ENCODE assay signal across 9 mouse cellular contexts in the genomic region with DNA sequence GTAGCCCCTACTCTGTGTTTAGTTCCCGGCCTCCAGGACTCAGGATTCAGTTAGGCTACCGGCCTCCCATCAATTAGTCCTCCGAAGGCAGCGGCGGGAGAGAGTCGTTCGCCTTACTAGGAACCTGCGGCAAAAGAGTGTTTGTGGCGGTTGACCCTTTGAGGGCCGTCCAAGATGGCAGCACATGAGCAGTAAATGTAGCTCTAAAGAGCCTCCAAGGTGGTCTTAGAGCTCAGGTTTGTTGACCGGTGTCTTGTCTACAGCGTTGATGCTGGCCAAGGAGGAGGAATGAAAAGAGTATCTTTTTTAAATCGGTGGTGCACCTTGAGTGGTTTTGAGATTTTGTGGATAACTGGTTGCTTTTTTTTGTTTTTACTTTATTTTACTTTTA. TPM values are rescaled to one million over a fixed set of nuclear protein-coding genes. Genes with fewer than 3 reads are reported as not detected.
DNase-seq lines count a peak whose midpoint lies in the region; ATAC-seq and TF ChIP-seq lines count a peak whose summit lies in the region.
"Had no signal": no experiment of that assay in that cellular context is flagged by ENCODE, and none has a peak within 500 bp of the region (broad histone marks: within the 10 kb centered on the region; RNA-seq: fewer than 3 reads in every experiment).

No protein-coding gene starts in this region.

- peaks cover 6% of the 10 kb centered on the region for H3K4me1 ChIP-seq in heart, embryonic 15.5 days (replicated peaks)
- H3K4me1 ChIP-seq in bone marrow macrophage, adult 2 months (ENCODE audit: control insufficient read depth, insufficient read depth, low read length): no peaks in the 10 kb centered on the region
- H3K4me1 ChIP-seq in hindbrain, embryonic 13.5 days (replicated peaks): peaks cover 4% of the 10 kb centered on the region; the same call in 1 of the 2 replicates

- peak overlapping the region; percentile 89 for H3K9ac ChIP-seq in heart, embryonic 15.5 days
- peak overlapping the region; percentile 83 for H3K9ac ChIP-seq in hindbrain, embryonic 13.5 days

- no peaks in the 10 kb centered on the region for H3K36me3 ChIP-seq in heart, embryonic 15.5 days
- H3K36me3 ChIP-seq in hindbrain, embryonic 13.5 days: no peaks in the 10 kb centered on the region

- DNase-seq in heart, adult 8-10 months (ENCODE audit: low spot score): no peak
- DNase-seq in adrenal gland, postnatal 36 days: no peak
- no peak for DNase-seq in right cerebral cortex, postnatal 25 days
- DNase-seq in embryo, embryonic 11 days: no peak

- H3K9me3 ChIP-seq in heart, embryonic 15.5 days (replicated peaks): no peaks in the 10 kb centered on the region
- no peaks in the 10 kb centered on the region for H3K9me3 ChIP-seq in hindbrain, embryonic 13.5 days

- H3K4me2 ChIP-seq in heart, embryonic 15.5 days: peak overlapping the region; percentile 90
- peak overlapping the region; percentile 65 for H3K4me2 ChIP-seq in hindbrain, embryonic 13.5 days

- peak overlapping the region; percentile 92 for H3K27ac ChIP-seq in heart, embryonic 15.5 days
- H3K27ac ChIP-seq in bone marrow macrophage, adult 2 months (ENCODE audit: insufficient read depth, low read depth, low read length): no peak overlapping the region
- peak overlapping the region; percentile 96 for H3K27ac ChIP-seq in hindbrain, embryonic 13.5 days

- no peak for ATAC-seq in heart, embryonic 15.5 days (replicated peaks; ENCODE audit: insufficient number of reproducible peaks, insufficient read depth, low FRiP score, low read depth)
- peak; percentile 61 for ATAC-seq in hindbrain, embryonic 13.5 days (ENCODE audit: low FRiP score)
- peak; percentile 34 for ATAC-seq in megakaryocyte-erythroid progenitor cell, adult 5-6 weeks (replicated peaks; ENCODE audit: low FRiP score, low TSS enrichment, poor library complexity, severe bottlenecking)

- TF ChIP-seq POLR2A in bone marrow macrophage, adult 2 months (IDR thresholded peaks at IDR 0.05; ENCODE audit: borderline replicate concordance, low read depth, low read length): no peak

- no peaks in the 10 kb centered on the region for H3K27me3 ChIP-seq in heart, embryonic 15.5 days
- H3K27me3 ChIP-seq in hindbrain, embryonic 13.5 days: no peaks in the 10 kb centered on the region
- H3K27me3 ChIP-seq: CH12.LX had no signal

- TF ChIP-seq CTCF in bone marrow macrophage, adult 2 months (IDR thresholded peaks at IDR 0.05; ENCODE audit: low read depth, low read length): no peak

- 21% methylated on average over 13 of the region's 13 CpGs for WGBS in heart, embryonic 15.5 days
- WGBS in hindbrain, embryonic 13.5 days: 19% methylated on average over 13 of the region's 13 CpGs

- peak overlapping the region; percentile 81 for H3K4me3 ChIP-seq in heart, embryonic 15.5 days
- peak overlapping the region; percentile 88 for H3K4me3 ChIP-seq in bone marrow macrophage, adult 2 months (ENCODE audit: insufficient read depth, low read length)
- H3K4me3 ChIP-seq in hindbrain, embryonic 13.5 days: peak overlapping the region; percentile 62

RNA-seq across cellular contexts. Expression of gene Fam228b, which starts 0.3 kb away (rescaled TPM):
- 2.1 and 3.0 TPM in 2 replicates for polyA plus RNA-seq in heart, embryonic 15.5 days (2015; fragmentation: Nextera tagmentation; extraction: Ambion mirVana)
- 1 to 10 TPM; 5.9 to 7.6 (median 7.3) TPM for total RNA-seq in heart, adult 8-10 months (2022)
- polyA plus RNA-seq in bone marrow macrophage, adult 2 months (2012; ENCODE audit: insufficient read depth, insufficient read length, missing spikeins): 1.5 TPM in 1 of 2 replicates, not detected in the other
- polyA plus RNA-seq in hindbrain, embryonic 13.5 days (2015; fragmentation: Nextera tagmentation; extraction: Ambion mirVana): 3.4 and 5.2 TPM in 2 replicates
- total RNA-seq in megakaryocyte-erythroid progenitor cell, adult 5-6 weeks (2014; fragmentation: Nextera tagmentation): 6.0 and 15.0 TPM in 2 replicates
- total RNA-seq in megakaryocyte-erythroid progenitor cell, adult 5-6 weeks (2017): 9.9 and 32.2 TPM in 2 replicates
- total RNA-seq in adrenal gland, postnatal 36 days (2021): 1 to 10 TPM; 3.6 to 4.9 TPM

RNA-seq across cellular contexts. Expression of gene Pfn4, which starts 0.5 kb away (rescaled TPM):
- polyA plus RNA-seq in heart, embryonic 15.5 days (2015; fragmentation: Nextera tagmentation; extraction: Ambion mirVana): 1.9 and 2.0 TPM in 2 replicates
- 1 to 10 TPM; 2.2 to 5.0 (median 2.9) TPM for total RNA-seq in heart, adult 8-10 months (2022)
- 0.23 TPM in 1 of 2 replicates, not detected in the other for polyA plus RNA-seq in bone marrow macrophage, adult 2 months (2012; ENCODE audit: insufficient read depth, insufficient read length, missing spikeins)
- polyA plus RNA-seq in hindbrain, embryonic 13.5 days (2015; fragmentation: Nextera tagmentation; extraction: Ambion mirVana): 12.0 and 12.1 TPM in 2 replicates
- 4.6 and 4.9 TPM in 2 replicates for total RNA-seq in megakaryocyte-erythroid progenitor cell, adult 5-6 weeks (2014; fragmentation: Nextera tagmentation)
- 3.5 and 9.0 TPM in 2 replicates for total RNA-seq in megakaryocyte-erythroid progenitor cell, adult 5-6 weeks (2017)
- 1 to 10 TPM in 1 of 2 experiments, under 1 TPM in 1; 0.73 to 1.8 TPM for total RNA-seq in adrenal gland, postnatal 36 days (2021)
- total RNA-seq: CH12.LX had no signal

RNA-seq across cellular contexts. Expression of gene Fam228a, which starts 31.1 kb away (rescaled TPM):
- 0.15 and 0.19 TPM in 2 replicates for polyA plus RNA-seq in heart, embryonic 15.5 days (2015; fragmentation: Nextera tagmentation; extraction: Ambion mirVana)
- under 1 TPM; 0.11 to 0.50 (median 0.19) TPM for total RNA-seq in heart, adult 8-10 months (2022)
- not detected in 2 replicates for polyA plus RNA-seq in bone marrow macrophage, adult 2 months (2012; ENCODE audit: insufficient read depth, insufficient read length, missing spikeins)
- polyA plus RNA-seq in hindbrain, embryonic 13.5 days (2015; fragmentation: Nextera tagmentation; extraction: Ambion mirVana): 0.75 and 1.1 TPM in 2 replicates
- 0.62 and 1.5 TPM in 2 replicates for total RNA-seq in megakaryocyte-erythroid progenitor cell, adult 5-6 weeks (2014; fragmentation: Nextera tagmentation)
- 0.23 and 0.57 TPM in 2 replicates for total RNA-seq in megakaryocyte-erythroid progenitor cell, adult 5-6 weeks (2017)
- under 1 TPM; 0.20 to 0.30 TPM for total RNA-seq in adrenal gland, postnatal 36 days (2021)
- total RNA-seq: CH12.LX had no signal

RNA-seq across cellular contexts. Expression of gene Sf3b6, which starts 48.0 kb away (rescaled TPM):
- polyA plus RNA-seq in heart, embryonic 15.5 days (2015; fragmentation: Nextera tagmentation; extraction: Ambion mirVana): 97.9 and 107 TPM in 2 replicates
- total RNA-seq in heart, adult 8-10 months (2022): 10 to 100 TPM; 44.3 to 55.8 (median 47.9) TPM
- 168 and 178 TPM in 2 replicates for polyA plus RNA-seq in bone marrow macrophage, adult 2 months (2012; ENCODE audit: insufficient read depth, insufficient read length, missing spikeins)
- polyA plus RNA-seq in hindbrain, embryonic 13.5 days (2015; fragmentation: Nextera tagmentation; extraction: Ambion mirVana): 273 and 274 TPM in 2 replicates
- total RNA-seq in megakaryocyte-erythroid progenitor cell, adult 5-6 weeks (2014; fragmentation: Nextera tagmentation): 172 and 266 TPM in 2 replicates
- total RNA-seq in megakaryocyte-erythroid progenitor cell, adult 5-6 weeks (2017): 189 and 198 TPM in 2 replicates
- 100 to 1,000 TPM; 104 to 110 TPM for total RNA-seq in adrenal gland, postnatal 36 days (2021)
